Mouse (Mus musculus) midbrain, embryonic 16.5 days (tissue): Measurements from ENCODE around the gene Ctnna3. TPM values are rescaled to one million over a fixed set of nuclear protein-coding genes. Genes with fewer than 3 reads are reported as not detected.
A peak's percentile ranks its signal among the peaks of the same experiment; 100 is the strongest.

Source experiments
- ATAC-seq: fragments of 200-750 bp; cut with Nextera tagmentation; 2 replicates; pipeline ENCODE4 v1.8.0; 2017; ENCODE audit warnings: moderate TSS enrichment
- H3K27ac ChIP-seq: fragments of 300-500 bp; sonication (generic); 2 replicates; pipeline ENCODE4 v1.5.1; 2014; ENCODE audit warnings: mild to moderate bottlenecking, low read length, mixed read lengths
- H3K27me3 ChIP-seq: fragments of 300-500 bp; sonication (generic); 2 replicates; pipeline ENCODE4 v1.6.1; 2014; ENCODE audit warnings: low read depth, low read length, mixed read lengths; ENCODE audit not compliant: control insufficient read depth, insufficient read depth
- H3K36me3 ChIP-seq: fragments of 300-500 bp; sonication (generic); 2 replicates; pipeline ENCODE4 v1.6.1; 2014; ENCODE audit warnings: mild to moderate bottlenecking, low read length, moderate library complexity, mixed read lengths; ENCODE audit not compliant: control insufficient read depth, insufficient read depth
- H3K4me1 ChIP-seq: fragments of 300-500 bp; sonication (generic); 2 replicates; pipeline ENCODE4 v1.6.1; 2014; ENCODE audit warnings: mild to moderate bottlenecking, low read length, mixed read lengths; ENCODE audit not compliant: control insufficient read depth, insufficient read depth
- H3K4me2 ChIP-seq: fragments of 300-500 bp; sonication (generic); 2 replicates; pipeline ENCODE4 v1.6.1; 2014; ENCODE audit warnings: mild to moderate bottlenecking, low read length, mixed read lengths
- H3K4me3 ChIP-seq: fragments of 300-500 bp; sonication (generic); 2 replicates; pipeline ENCODE4 v1.5.1; 2014; ENCODE audit warnings: low read depth, mild to moderate bottlenecking, low read length, moderate library complexity, mixed read lengths
- H3K9ac ChIP-seq: fragments of 300-500 bp; sonication (generic); 2 replicates; pipeline ENCODE4 v1.6.1; 2014; ENCODE audit warnings: low read depth, low read length, mixed read lengths
- H3K9me3 ChIP-seq: fragments of 300-500 bp; sonication (generic); replicated peaks from 2 replicates; pipeline ENCODE4 v1.6.1; 2014; ENCODE audit warnings: mild to moderate bottlenecking, low read length, mixed read lengths; ENCODE audit not compliant: control insufficient read depth, poor library complexity, severe bottlenecking
- WGBS: fragments of 180-500 bp; shearing (Covaris S2); extraction: QIAGEN DNeasy Blood & Tissue Kit; methylation state at CpG from one replicate; pipeline ENCODE4 v1.1.7; 2014; 5-methylcytosine and 5-hydroxymethylcytosine counted together
- polyA plus RNA-seq: library from polyadenylated mRNA; unstranded; fragments of >200 nt; fragmentation: Nextera tagmentation; extraction: Ambion mirVana; gene quantifications from 2 replicates; pipeline ENCODE4 v1.2.1, GENCODE M21; 2015

Ctnna3 gene
- polyA plus RNA-seq, 1 experiment from 2014 or later: 0.98 TPM

- Histone ChIP-seq H3K4me1 (no peaks in the 10 kb centered on the region), H3K27ac (no peak overlapping the region), H3K9ac (no peak overlapping the region), H3K4me2 (no peak overlapping the region), H3K4me3 (no peak overlapping the region), H3K36me3 (no peaks in the 10 kb centered on the region), H3K9me3 (no peaks in the 10 kb centered on the region), H3K27me3 (no peaks in the 10 kb centered on the region)
- ATAC-seq: no peak
- 76% methylated on average over 6 of the region's 6 CpGs for WGBS
Measured at GRCm38 (mm10) chr10:63781948-63782347, 352.1 kb downstream of the Ctnna3 start.

- Histone ChIP-seq H3K27ac (no peak overlapping the region), H3K9me3 (no peaks in the 10 kb centered on the region), H3K27me3 (no peaks in the 10 kb centered on the region), H3K9ac (no peak overlapping the region), H3K4me2 (no peak overlapping the region), H3K4me1 (no peaks in the 10 kb centered on the region), H3K4me3 (no peak overlapping the region), H3K36me3 (no peaks in the 10 kb centered on the region)
- no peak for ATAC-seq
- WGBS: 84% methylated on average over 20 of the region's 20 CpGs
Measured at GRCm38 (mm10) chr10:63784808-63785535, 355.1 kb downstream of the Ctnna3 start.

- H3K9ac ChIP-seq: no peak overlapping the region
- no peaks in the 10 kb centered on the region for H3K27me3 ChIP-seq
- no peak overlapping the region for H3K4me3 ChIP-seq
- no peaks in the 10 kb centered on the region for H3K4me1 ChIP-seq
- no peak for ATAC-seq
- WGBS: 94% methylated on average over 7 of the region's 7 CpGs
- H3K36me3 ChIP-seq: no peaks in the 10 kb centered on the region
- no peaks in the 10 kb centered on the region for H3K9me3 ChIP-seq
- H3K27ac ChIP-seq: no peak overlapping the region
- no peak overlapping the region for H3K4me2 ChIP-seq
Measured at GRCm38 (mm10) chr10:63786390-63786789, 356.5 kb downstream of the Ctnna3 start.

- H3K4me3 ChIP-seq: no peak overlapping the region
- ATAC-seq: no peak
- no peaks in the 10 kb centered on the region for H3K9me3 ChIP-seq
- WGBS: 93% methylated on average over 6 of the region's 6 CpGs
- no peak overlapping the region for H3K27ac ChIP-seq
- H3K27me3 ChIP-seq: no peaks in the 10 kb centered on the region
- H3K4me1 ChIP-seq: no peaks in the 10 kb centered on the region
- H3K4me2 ChIP-seq: no peak overlapping the region
- no peaks in the 10 kb centered on the region for H3K36me3 ChIP-seq
- H3K9ac ChIP-seq: no peak overlapping the region
Measured at GRCm38 (mm10) chr10:63803909-63804308, 374.0 kb downstream of the Ctnna3 start.

- Histone ChIP-seq H3K36me3 (no peaks in the 10 kb centered on the region), H3K27me3 (no peaks in the 10 kb centered on the region), H3K4me3 (no peak overlapping the region), H3K4me2 (no peak overlapping the region), H3K9me3 (no peaks in the 10 kb centered on the region), H3K4me1 (0 out of 2 replicates have a peak, but pooled peaks cover 2% of the 10 kb centered on the region), H3K27ac (no peak overlapping the region), H3K9ac (no peak overlapping the region)
- no peak for ATAC-seq
- WGBS: 91% methylated on average over 6 of the region's 6 CpGs
Measured at GRCm38 (mm10) chr10:63805551-63805950, 375.7 kb downstream of the Ctnna3 start.

- Histone ChIP-seq H3K4me3 (no peak overlapping the region), H3K4me2 (no peak overlapping the region), H3K9ac (no peak overlapping the region), H3K4me1 (0 out of 2 replicates have a peak, but pooled peaks cover 2% of the 10 kb centered on the region), H3K36me3 (no peaks in the 10 kb centered on the region), H3K27ac (no peak overlapping the region), H3K27me3 (no peaks in the 10 kb centered on the region), H3K9me3 (no peaks in the 10 kb centered on the region)
- 83% methylated on average over 1 of the region's 1 CpGs for WGBS
- no peak for ATAC-seq
Measured at GRCm38 (mm10) chr10:63806254-63806653, 376.4 kb downstream of the Ctnna3 start.

- Histone ChIP-seq H3K4me3 (no peak overlapping the region), H3K27ac (no peak overlapping the region), H3K4me2 (no peak overlapping the region), H3K4me1 (0 out of 2 replicates have a peak, but pooled peaks cover 2% of the 10 kb centered on the region), H3K9ac (no peak overlapping the region), H3K9me3 (no peaks in the 10 kb centered on the region), H3K36me3 (no peaks in the 10 kb centered on the region), H3K27me3 (no peaks in the 10 kb centered on the region)
- peak; percentile 56; the same call in 1 of the 2 replicates for ATAC-seq
- WGBS: 10% methylated on average over 9 of the region's 9 CpGs
Measured at GRCm38 (mm10) chr10:63810043-63810617, 380.2 kb downstream of the Ctnna3 start.

GRCm38 (mm10) chr10:63839011-63839410 lies 409.1 kb downstream of the Ctnna3 start:
- WGBS: 86% methylated on average over 4 of the region's 4 CpGs
- ATAC-seq: no peak
- Histone ChIP-seq H3K9me3 (no peaks in the 10 kb centered on the region), H3K36me3 (no peaks in the 10 kb centered on the region), H3K27ac (no peak overlapping the region), H3K4me1 (no peaks in the 10 kb centered on the region), H3K4me2 (no peak overlapping the region), H3K4me3 (no peak overlapping the region), H3K27me3 (no peaks in the 10 kb centered on the region), H3K9ac (no peak overlapping the region)

GRCm38 (mm10) chr10:63851946-63852345 lies 422.0 kb downstream of the Ctnna3 start:
- Histone ChIP-seq H3K36me3 (no peaks in the 10 kb centered on the region), H3K4me3 (no peak overlapping the region), H3K4me2 (no peak overlapping the region), H3K27ac (no peak overlapping the region), H3K9ac (no peak overlapping the region), H3K4me1 (no peaks in the 10 kb centered on the region), H3K27me3 (no peaks in the 10 kb centered on the region), H3K9me3 (no peaks in the 10 kb centered on the region)
- WGBS: 80% methylated on average over 4 of the region's 4 CpGs
- no peak for ATAC-seq
